Comparison of ENCODE assay signal across 15 mouse cellular contexts in the genomic region with DNA sequence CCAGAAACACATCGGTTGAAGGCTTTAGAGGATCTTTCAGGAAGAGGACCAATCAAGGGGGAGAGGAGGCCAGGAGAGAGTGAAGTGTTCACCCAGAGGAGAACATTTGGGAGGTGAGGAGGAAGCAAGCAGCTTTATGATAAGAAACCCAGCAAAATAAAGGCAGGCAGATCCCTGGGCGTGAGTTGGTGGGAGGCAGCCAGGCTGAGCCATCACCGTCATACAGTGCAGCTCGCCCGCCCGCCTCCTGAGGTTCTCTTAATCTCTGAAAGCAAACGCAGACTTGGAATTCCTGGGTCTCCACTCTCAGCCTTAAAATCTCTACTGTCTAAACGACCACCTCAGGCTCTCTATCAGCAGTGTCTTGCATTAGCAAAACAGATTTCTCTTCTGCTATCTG. TPM values are rescaled to one million over a fixed set of nuclear protein-coding genes. Genes with fewer than 3 reads are reported as not detected.
"Had no signal": no experiment of that assay in that cellular context is flagged by ENCODE, and none has a peak within 500 bp of the region (broad histone marks: within the 10 kb centered on the region; RNA-seq: fewer than 3 reads in every experiment).

No protein-coding gene starts in this region.

- H3K9ac ChIP-seq: limb, embryonic 12.5 days; liver, embryonic 13.5 days; liver, postnatal 0 days; lung, embryonic 15.5 days; midbrain, embryonic 12.5 days; neural tube, embryonic 13.5 days had no signal

- H3K4me2 ChIP-seq: limb, embryonic 12.5 days; liver, embryonic 13.5 days; lung, embryonic 15.5 days; midbrain, embryonic 12.5 days; neural tube, embryonic 13.5 days had no signal

- DNase-seq: liver; liver, embryonic 13.5 days; liver, postnatal 0 days; lung, postnatal 14 days; thymus, adult 18-20 months; thymus, postnatal 14 days had no signal

- H3K4me3 ChIP-seq: layer of hippocampus, adult 2 months; limb, embryonic 12.5 days; liver, embryonic 13.5 days; lung, embryonic 15.5 days; midbrain, embryonic 12.5 days; neural tube, embryonic 13.5 days had no signal

- ATAC-seq: liver, postnatal 0 days; midbrain, embryonic 16.5 days had no signal

- H3K36me3 ChIP-seq: limb, embryonic 12.5 days; liver, embryonic 13.5 days; lung, embryonic 15.5 days; midbrain, embryonic 12.5 days; neural tube, embryonic 13.5 days had no signal

- H3K27ac ChIP-seq: kidney, postnatal 0 days; layer of hippocampus, adult 2 months; limb, embryonic 12.5 days; liver, embryonic 13.5 days; lung, embryonic 15.5 days; midbrain, embryonic 12.5 days; neural tube, embryonic 13.5 days; stomach, postnatal 0 days had no signal

- H3K9me3 ChIP-seq: limb, embryonic 12.5 days; liver, embryonic 13.5 days; lung, embryonic 15.5 days; midbrain, embryonic 12.5 days; neural tube, embryonic 13.5 days had no signal

RNA-seq across cellular contexts. Expression of gene Arg2, which starts 4.1 kb away (rescaled TPM):
- total RNA-seq: megakaryocyte-erythroid progenitor cell, adult 5-6 weeks had no signal
